Mouse (Mus musculus): Measurements from ENCODE around the gene Foxi2. TPM values are rescaled to one million over a fixed set of nuclear protein-coding genes. Genes with fewer than 3 reads are reported as not detected.

The Foxi2 gene
- total RNA-seq, 4 experiments from 2014 or later, result not detected

Other genes with a start within 250 kb of the Foxi2 start
- gene Nps, start 151.6 kb upstream of the Foxi2 start, total RNA-seq (2022), result not detected
- gene Clrn3, start 118.3 kb downstream of the Foxi2 start, total RNA-seq (2022), result under 1 TPM in 1 of 4 experiments, not detected in 3; 0.11 TPM
- 1 to 10 TPM; 1.9 to 3.8 (median 2.5) TPM for gene Ptpre, start 127.2 kb downstream of the Foxi2 start, total RNA-seq (2022)

Measured in heart, adult 8-10 months (tissue).